10 mouse cellular contexts compared by ENCODE assay signal in genomic region chr6:135332737-135333281, GRCm38 (mm10). TPM values are rescaled to one million over a fixed set of nuclear protein-coding genes. Genes with fewer than 3 reads are reported as not detected.
DNase-seq lines count a peak whose midpoint lies in the region; ATAC-seq lines count a peak whose summit lies in the region.
"Had no signal": no experiment of that assay in that cellular context is flagged by ENCODE, and none has a peak within 500 bp of the region (broad histone marks: within the 10 kb centered on the region; RNA-seq: fewer than 3 reads in every experiment).

No protein-coding gene starts in this region.

- H3K27ac ChIP-seq in liver, embryonic 11.5 days (ENCODE audit: low read depth, low read length): no peak overlapping the region
- no peak overlapping the region for H3K27ac ChIP-seq in liver, embryonic 12.5 days
- peak overlapping the region; percentile 21; the same call in 1 of the 2 replicates for H3K27ac ChIP-seq in kidney, embryonic 14.5 days (ENCODE audit: low read depth, low read length)
- H3K27ac ChIP-seq in midbrain, embryonic 15.5 days: peak overlapping the region; percentile 68

- H3K4me3 ChIP-seq in liver, embryonic 11.5 days (ENCODE audit: low read depth, low read length): no peak overlapping the region
- no peak overlapping the region for H3K4me3 ChIP-seq in liver, embryonic 12.5 days
- H3K4me3 ChIP-seq in kidney, embryonic 14.5 days (ENCODE audit: low read length): no peak overlapping the region
- H3K4me3 ChIP-seq in midbrain, embryonic 15.5 days: no peak overlapping the region

- no peak for DNase-seq in liver, embryonic 11.5 days (ENCODE audit: low spot score)
- peak; percentile 23 for DNase-seq in gastrocnemius, postnatal 14 days
- DNase-seq in adrenal gland, postnatal 10 days: no peak
- DNase-seq in left cerebral cortex, adult 8-10 months (ENCODE audit: low spot score in 2 of 2): no peak
- DNase-seq in spleen, postnatal 4 days (ENCODE audit: low spot score in 2 of 2): no peak

- no peaks in the 10 kb centered on the region for H3K36me3 ChIP-seq in liver, embryonic 11.5 days (ENCODE audit: control insufficient read depth, insufficient read depth, low read length)
- no peaks in the 10 kb centered on the region for H3K36me3 ChIP-seq in liver, embryonic 12.5 days
- H3K36me3 ChIP-seq in kidney, embryonic 14.5 days (ENCODE audit: control insufficient read depth, insufficient read depth, low read length): no peaks in the 10 kb centered on the region
- no peaks in the 10 kb centered on the region for H3K36me3 ChIP-seq in midbrain, embryonic 15.5 days (replicated peaks)
- H3K36me3 ChIP-seq: G1E had no signal

- no peak overlapping the region for H3K4me2 ChIP-seq in liver, embryonic 11.5 days
- H3K4me2 ChIP-seq in liver, embryonic 12.5 days: no peak overlapping the region
- no peak overlapping the region; the same call in 1 of the 2 replicates for H3K4me2 ChIP-seq in kidney, embryonic 14.5 days (replicated peaks; ENCODE audit: low read depth, low read length)
- H3K4me2 ChIP-seq in midbrain, embryonic 15.5 days: peak overlapping the region; percentile 30; the same call in 1 of the 2 replicates

- H3K9me3 ChIP-seq in liver, embryonic 11.5 days (ENCODE audit: control insufficient read depth, low read length): no peaks in the 10 kb centered on the region
- no peaks in the 10 kb centered on the region for H3K9me3 ChIP-seq in liver, embryonic 12.5 days (replicated peaks)
- no peaks in the 10 kb centered on the region for H3K9me3 ChIP-seq in kidney, embryonic 14.5 days (ENCODE audit: control insufficient read depth, low read length)
- no peaks in the 10 kb centered on the region for H3K9me3 ChIP-seq in midbrain, embryonic 15.5 days

- WGBS in liver, embryonic 11.5 days: 29% methylated on average over 10 of the region's 10 CpGs
- 40% methylated on average over 10 of the region's 10 CpGs for WGBS in liver, embryonic 12.5 days (ENCODE audit: insufficient replicate concordance)
- 10% methylated on average over 10 of the region's 10 CpGs for WGBS in kidney, embryonic 14.5 days
- whole genome bisulfite sequencing in midbrain, embryonic 15.5 days: 9% methylated on average over 10 of the region's 10 CpGs

- intact Hi-C loops in gastrocnemius, postnatal 14 days (cut with DNase I; ENCODE audit: low total_unique reads): no loop called here

- no peaks in the 10 kb centered on the region for H3K27me3 ChIP-seq in liver, embryonic 11.5 days (replicated peaks; ENCODE audit: control insufficient read depth, insufficient read depth, low read length)
- H3K27me3 ChIP-seq in liver, embryonic 12.5 days (replicated peaks): no peaks in the 10 kb centered on the region
- H3K27me3 ChIP-seq in kidney, embryonic 14.5 days (ENCODE audit: control insufficient read depth, insufficient read depth, low read length): no peaks in the 10 kb centered on the region
- no peaks in the 10 kb centered on the region for H3K27me3 ChIP-seq in midbrain, embryonic 15.5 days (replicated peaks)

- no peak overlapping the region for H3K9ac ChIP-seq in liver, embryonic 11.5 days (ENCODE audit: low read depth, low read length)
- no peak overlapping the region for H3K9ac ChIP-seq in liver, embryonic 12.5 days
- no peak overlapping the region for H3K9ac ChIP-seq in kidney, embryonic 14.5 days (ENCODE audit: low read depth, low read length)
- no peak overlapping the region for H3K9ac ChIP-seq in midbrain, embryonic 15.5 days

- H3K4me1 ChIP-seq in liver, embryonic 11.5 days (replicated peaks; ENCODE audit: control insufficient read depth, insufficient read depth, low read length): no peaks in the 10 kb centered on the region
- H3K4me1 ChIP-seq in liver, embryonic 12.5 days: peaks cover 4% of the 10 kb centered on the region; the same call in 1 of the 2 replicates
- H3K4me1 ChIP-seq in kidney, embryonic 14.5 days (ENCODE audit: control insufficient read depth, insufficient read depth, low read length): peaks cover 11% of the 10 kb centered on the region; the same call in 1 of the 2 replicates
- peaks cover 19% of the 10 kb centered on the region for H3K4me1 ChIP-seq in midbrain, embryonic 15.5 days

- ATAC-seq in liver, embryonic 11.5 days (replicated peaks; ENCODE audit: low FRiP score): peak; percentile 29; the same call in 1 of the 2 replicates
- ATAC-seq in liver, embryonic 12.5 days: no peak
- peak; percentile 85 for ATAC-seq in kidney, embryonic 14.5 days (ENCODE audit: low FRiP score, low TSS enrichment)
- ATAC-seq in midbrain, embryonic 15.5 days (replicated peaks): peak; percentile 67

RNA-seq across cellular contexts. Expression of gene Pbp2, which starts 22.6 kb away (rescaled TPM):
- not detected in 2 replicates for polyA plus RNA-seq in liver, embryonic 11.5 days (2014; fragmentation: Nextera tagmentation; extraction: Ambion mirVana)
- polyA plus RNA-seq in liver, embryonic 12.5 days (2016; fragmentation: Nextera tagmentation; extraction: Ambion mirVana): not detected in 2 replicates
- total RNA-seq in gastrocnemius, postnatal 14 days (2021): not detected
- polyA plus RNA-seq in kidney, embryonic 14.5 days (2014; fragmentation: Nextera tagmentation; extraction: Ambion mirVana): 0.30 and 0.50 TPM in 2 replicates
- polyA plus RNA-seq in midbrain, embryonic 15.5 days (2015; fragmentation: Nextera tagmentation; extraction: Ambion mirVana): not detected in 2 replicates
- total RNA-seq in adrenal gland, postnatal 10 days (2021): not detected
- under 1 TPM in 1 of 4 experiments, not detected in 3; 0.48 TPM for total RNA-seq in left cerebral cortex, adult 8-10 months (2022)
- total RNA-seq: G1E had no signal
- polyA plus RNA-seq: G1E; heart, embryonic 14.5 days had no signal

RNA-seq across cellular contexts. Expression of gene Emp1, which starts 29.5 kb away (rescaled TPM):
- 0.81 and 1.5 TPM in 2 replicates for polyA plus RNA-seq in liver, embryonic 11.5 days (2014; fragmentation: Nextera tagmentation; extraction: Ambion mirVana)
- polyA plus RNA-seq in liver, embryonic 12.5 days (2016; fragmentation: Nextera tagmentation; extraction: Ambion mirVana): 0.74 and 0.99 TPM in 2 replicates
- total RNA-seq in gastrocnemius, postnatal 14 days (2021): 100 to 1,000 TPM in 1 of 2 experiments, 10 to 100 TPM in 1; 83.9 to 105 TPM
- polyA plus RNA-seq in kidney, embryonic 14.5 days (2014; fragmentation: Nextera tagmentation; extraction: Ambion mirVana): 14.0 and 23.7 TPM in 2 replicates
- polyA plus RNA-seq in midbrain, embryonic 15.5 days (2015; fragmentation: Nextera tagmentation; extraction: Ambion mirVana): 7.3 and 7.6 TPM in 2 replicates
- 10 to 100 TPM; 89.8 to 92.9 TPM for total RNA-seq in adrenal gland, postnatal 10 days (2021)
- total RNA-seq in left cerebral cortex, adult 8-10 months (2022): 1 to 10 TPM; 1.6 to 1.9 (median 1.7) TPM
- polyA plus RNA-seq: G1E had no signal

Comparison
In these comparisons a context has a peak if more than half of its experiments do, and no peak if none do; other contexts are left out.
1. H3K27ac ChIP-seq: peak in kidney, embryonic 14.5 days (single experiment) and midbrain, embryonic 15.5 days (single experiment); none in liver, embryonic 11.5 days (single experiment) and liver, embryonic 12.5 days (single experiment).